In genomic region chr4:117860570-117860969, GRCm38 (mm10) we compare ENCODE assay signal across 24 mouse cellular contexts. TPM values are rescaled to one million over a fixed set of nuclear protein-coding genes. Genes with fewer than 3 reads are reported as not detected.
DNase-seq lines count a peak whose midpoint lies in the region; ATAC-seq and TF ChIP-seq lines count a peak whose summit lies in the region.
"Had no signal": no experiment of that assay in that cellular context is flagged by ENCODE, and none has a peak within 500 bp of the region (broad histone marks: within the 10 kb centered on the region; RNA-seq: fewer than 3 reads in every experiment).

No protein-coding gene starts in this region.

- 88% methylated on average over 9 of the region's 9 CpGs for WGBS in liver, embryonic 13.5 days (ENCODE audit: insufficient replicate concordance)
- 89% methylated on average over 9 of the region's 9 CpGs for WGBS in liver, postnatal 0 days (ENCODE audit: insufficient replicate concordance)

- no peak for DNase-seq in frontal cortex, postnatal 36 days (ENCODE audit: low spot score in 2 of 2)
- no peak for DNase-seq in layer of hippocampus, adult 2 months (ENCODE audit: low spot score in 2 of 2)
- no peak for DNase-seq in layer of hippocampus, adult 8-10 months (ENCODE audit: low spot score in 2 of 2)
- DNase-seq in liver, embryonic 13.5 days: no peak
- no peak for DNase-seq in liver, postnatal 0 days
- DNase-seq: adrenal gland, adult 8-10 months; adrenal gland, postnatal 25 days; cerebellum, adult 18-20 months; cerebellum, adult 9-10 months; cerebellum, postnatal 14 days; forebrain, postnatal 0 days; gastrocnemius, postnatal 25 days; heart, adult 18-20 months; heart, postnatal 10 days; heart, postnatal 36 days had no signal

- H3K4me1 ChIP-seq in liver, embryonic 13.5 days (replicated peaks): peaks cover 56% of the 10 kb centered on the region
- peaks cover 2% of the 10 kb centered on the region; the same call in 1 of the 2 replicates for H3K4me1 ChIP-seq in liver, postnatal 0 days (ENCODE audit: insufficient read depth)

- peak; percentile 36; the same call in 1 of the 2 replicates for ATAC-seq in frontal cortex, adult (ENCODE audit: low TSS enrichment)
- no peak for ATAC-seq in liver, embryonic 13.5 days (ENCODE audit: low read depth)
- no peak for ATAC-seq in liver, postnatal 0 days
- ATAC-seq: activated CD4-positive, CD25-positive, alpha-beta regulatory T cell, adult 4 months; forebrain, embryonic 14.5 days; forebrain, postnatal 0 days had no signal

- H3K9ac ChIP-seq in liver, embryonic 13.5 days: no peak overlapping the region
- no peak overlapping the region for H3K9ac ChIP-seq in liver, postnatal 0 days (replicated peaks)
- H3K9ac ChIP-seq: embryonic facial prominence, embryonic 12.5 days; embryonic facial prominence, embryonic 15.5 days; forebrain, postnatal 0 days; heart, embryonic 12.5 days; heart, embryonic 15.5 days; hindbrain, embryonic 15.5 days had no signal

- no peaks in the 10 kb centered on the region for H3K9me3 ChIP-seq in liver, embryonic 13.5 days (replicated peaks)
- no peaks in the 10 kb centered on the region for H3K9me3 ChIP-seq in liver, postnatal 0 days (ENCODE audit: low read length)
- H3K9me3 ChIP-seq: embryonic facial prominence, embryonic 12.5 days; embryonic facial prominence, embryonic 15.5 days; heart, embryonic 12.5 days; heart, embryonic 15.5 days; hindbrain, embryonic 10.5 days; hindbrain, embryonic 15.5 days had no signal

- peaks cover 100% of the 10 kb centered on the region for H3K36me3 ChIP-seq in liver, embryonic 13.5 days
- H3K36me3 ChIP-seq in liver, postnatal 0 days (replicated peaks; ENCODE audit: insufficient read depth, low read length): peaks cover 70% of the 10 kb centered on the region
- H3K36me3 ChIP-seq: heart, embryonic 15.5 days had no signal

- H3K27ac ChIP-seq in layer of hippocampus, adult 2 months: peak overlapping the region; percentile 36; the same call in 1 of the 2 replicates
- peak overlapping the region; percentile 25 for H3K27ac ChIP-seq in liver, embryonic 13.5 days
- no peak overlapping the region for H3K27ac ChIP-seq in liver, postnatal 0 days (ENCODE audit: low read depth)
- H3K27ac ChIP-seq: embryonic facial prominence, embryonic 12.5 days; embryonic facial prominence, embryonic 15.5 days; heart, embryonic 15.5 days; hindbrain, embryonic 10.5 days; hindbrain, embryonic 15.5 days had no signal

- H3K4me2 ChIP-seq in liver, embryonic 13.5 days: no peak overlapping the region
- no peak overlapping the region for H3K4me2 ChIP-seq in liver, postnatal 0 days (ENCODE audit: low read depth, low read length)
- H3K4me2 ChIP-seq: embryonic facial prominence, embryonic 12.5 days; embryonic facial prominence, embryonic 15.5 days; heart, embryonic 12.5 days; heart, embryonic 15.5 days; hindbrain, embryonic 15.5 days had no signal

- TF ChIP-seq CTCF in layer of hippocampus, adult 2 months (conservative IDR thresholded peaks at IDR 0.05): no peak
- TF ChIP-seq CTCF in liver, postnatal 0 days (IDR thresholded peaks at IDR 0.05; ENCODE audit: low read depth): no peak

- no peak for TF ChIP-seq EP300 in liver, postnatal 0 days (IDR thresholded peaks at IDR 0.05; ENCODE audit: low read depth)

- no peak overlapping the region for H3K4me3 ChIP-seq in layer of hippocampus, adult 2 months
- no peak overlapping the region for H3K4me3 ChIP-seq in liver, embryonic 13.5 days (replicated peaks)
- H3K4me3 ChIP-seq in liver, postnatal 0 days (ENCODE audit: low read depth, low read length): no peak overlapping the region
- H3K4me3 ChIP-seq: embryonic facial prominence, embryonic 12.5 days; embryonic facial prominence, embryonic 15.5 days; heart, embryonic 12.5 days; heart, embryonic 15.5 days; hindbrain, embryonic 10.5 days; hindbrain, embryonic 15.5 days had no signal

- H3K27me3 ChIP-seq in liver, embryonic 13.5 days: no peaks in the 10 kb centered on the region
- H3K27me3 ChIP-seq in liver, postnatal 0 days (ENCODE audit: insufficient read depth, low read length): no peaks in the 10 kb centered on the region
- H3K27me3 ChIP-seq: embryonic facial prominence, embryonic 12.5 days; embryonic facial prominence, embryonic 15.5 days; heart, embryonic 15.5 days; hindbrain, embryonic 15.5 days had no signal

RNA-seq across cellular contexts. Expression of gene Ccdc24, which starts 11.8 kb away (rescaled TPM):
- total RNA-seq in layer of hippocampus, adult 2 months (2021): 1 to 10 TPM in 1 of 2 experiments, under 1 TPM in 1; 0.79 to 2.0 TPM
- 1 to 10 TPM in 1 of 4 experiments, under 1 TPM in 3; 0.72 to 1.1 (median 0.83) TPM for total RNA-seq in layer of hippocampus, adult 8-10 months (2022)
- polyA plus RNA-seq in liver, embryonic 13.5 days (2015; fragmentation: Nextera tagmentation; extraction: Ambion mirVana): 1.0 and 1.1 TPM in 2 replicates
- 0.15 and 0.34 TPM in 2 replicates for polyA plus RNA-seq in liver, postnatal 0 days (2015; fragmentation: Nextera tagmentation; extraction: Ambion mirVana)
- total RNA-seq: gastrocnemius, postnatal 25 days had no signal
- polyA plus RNA-seq: activated CD4-positive, CD25-positive, alpha-beta regulatory T cell, adult 4 months had no signal

RNA-seq across cellular contexts. Expression of gene B4galt2, which starts 22.7 kb away (rescaled TPM):
- total RNA-seq in layer of hippocampus, adult 2 months (2021): 10 to 100 TPM; 58.6 to 61.3 TPM
- total RNA-seq in layer of hippocampus, adult 8-10 months (2022): 10 to 100 TPM; 59.6 to 64.5 (median 63.4) TPM
- polyA plus RNA-seq in liver, embryonic 13.5 days (2015; fragmentation: Nextera tagmentation; extraction: Ambion mirVana): 1.8 and 1.9 TPM in 2 replicates
- polyA plus RNA-seq in liver, postnatal 0 days (2015; fragmentation: Nextera tagmentation; extraction: Ambion mirVana): 0.63 and 0.67 TPM in 2 replicates
- polyA plus RNA-seq: activated CD4-positive, CD25-positive, alpha-beta regulatory T cell, adult 4 months had no signal

RNA-seq across cellular contexts. Expression of gene Slc6a9, which starts 26.3 kb away (rescaled TPM):
- total RNA-seq in layer of hippocampus, adult 2 months (2021): 10 to 100 TPM; 32.2 to 33.2 TPM
- 10 to 100 TPM; 41.8 to 48.9 (median 44.4) TPM for total RNA-seq in layer of hippocampus, adult 8-10 months (2022)
- polyA plus RNA-seq in liver, embryonic 13.5 days (2015; fragmentation: Nextera tagmentation; extraction: Ambion mirVana): 45.2 TPM in 2 replicates
- polyA plus RNA-seq in liver, postnatal 0 days (2015; fragmentation: Nextera tagmentation; extraction: Ambion mirVana): 16.0 and 19.5 TPM in 2 replicates

RNA-seq across cellular contexts. Expression of gene Atp6v0b, which starts 26.6 kb away (rescaled TPM):
- total RNA-seq in layer of hippocampus, adult 2 months (2021): 100 to 1,000 TPM; 411 to 424 TPM
- 100 to 1,000 TPM; 406 to 438 (median 423) TPM for total RNA-seq in layer of hippocampus, adult 8-10 months (2022)
- polyA plus RNA-seq in liver, embryonic 13.5 days (2015; fragmentation: Nextera tagmentation; extraction: Ambion mirVana): 158 and 159 TPM in 2 replicates
- 149 and 164 TPM in 2 replicates for polyA plus RNA-seq in liver, postnatal 0 days (2015; fragmentation: Nextera tagmentation; extraction: Ambion mirVana)

RNA-seq across cellular contexts. Expression of gene Dph2, which starts 31.3 kb away (rescaled TPM):
- total RNA-seq in layer of hippocampus, adult 2 months (2021): 10 to 100 TPM; 10.1 to 12.1 TPM
- 10 to 100 TPM in 3 of 4 experiments, 1 to 10 TPM in 1; 9.0 to 11.5 (median 11.0) TPM for total RNA-seq in layer of hippocampus, adult 8-10 months (2022)
- 9.8 and 10.5 TPM in 2 replicates for polyA plus RNA-seq in liver, embryonic 13.5 days (2015; fragmentation: Nextera tagmentation; extraction: Ambion mirVana)
- 3.5 and 4.5 TPM in 2 replicates for polyA plus RNA-seq in liver, postnatal 0 days (2015; fragmentation: Nextera tagmentation; extraction: Ambion mirVana)
